Mouse (Mus musculus): ENCODE measurements around the gene Actn1. TPM values are rescaled to one million over a fixed set of nuclear protein-coding genes. Genes with fewer than 3 reads are reported as not detected.

Gene Actn1
- polyA plus RNA-seq, 2 experiments = 35.8 to 95.9 TPM

DNA sequence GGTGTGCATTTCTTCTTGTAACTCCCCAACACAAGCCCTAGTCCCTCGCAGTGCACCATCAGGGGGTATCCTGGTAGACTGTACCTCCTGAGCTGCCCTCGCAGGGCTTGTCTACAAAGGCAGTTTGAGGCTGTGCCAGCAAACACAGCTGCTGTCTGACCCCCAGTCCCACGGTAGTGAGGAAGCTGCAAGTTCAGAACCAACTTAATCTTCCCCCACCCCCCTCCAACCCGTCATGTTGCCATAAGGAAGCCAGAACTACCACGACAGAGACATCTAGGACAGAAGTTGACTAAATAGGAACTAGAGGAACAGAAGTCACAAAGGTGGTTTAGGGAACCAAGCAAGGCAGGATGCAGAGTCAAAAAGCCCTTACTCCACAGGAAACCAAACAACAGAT is 28.9 kb downstream of the Actn1 start:
- H3K4me2 ChIP-seq (replicated peaks; ENCODE audit: low read depth, low read length, severe bottlenecking) = peak overlapping the region; percentile 48
- peaks cover 12% of the 10 kb centered on the region; the same call in 1 of the 2 replicates for H3K9me3 ChIP-seq (ENCODE audit: control insufficient read depth, low read length)
- no peaks in the 10 kb centered on the region for H3K27me3 ChIP-seq (ENCODE audit: control insufficient read depth, insufficient read depth, low read length)
- DNase-seq (ENCODE audit: low spot score) (no peak), ATAC-seq (ENCODE audit: low FRiP score, low read depth) (no peak)
- WGBS = 10% methylated on average over 5 of the region's 5 CpGs
- peak overlapping the region; percentile 80 for H3K27ac ChIP-seq (replicated peaks; ENCODE audit: low read depth, low read length)
- no peaks in the 10 kb centered on the region; the same call in 1 of the 2 replicates for H3K36me3 ChIP-seq (ENCODE audit: control insufficient read depth, insufficient read depth, low read length)
- TF ChIP-seq POLR2A (IDR thresholded peaks at IDR 0.05; ENCODE audit: borderline replicate concordance, extremely low read depth, insufficient read depth, insufficient read length) = no peak
- H3K4me3 ChIP-seq (replicated peaks; ENCODE audit: low read length) = no peak overlapping the region
- 0 out of 2 replicates have a peak overlapping the region, but pooled peaks have one; percentile 7 for H3K9ac ChIP-seq (ENCODE audit: low read depth, low read length, severe bottlenecking)
- H3K4me1 ChIP-seq (ENCODE audit: control insufficient read depth, insufficient read depth, low read length) = peaks cover 53% of the 10 kb centered on the region

DNA sequence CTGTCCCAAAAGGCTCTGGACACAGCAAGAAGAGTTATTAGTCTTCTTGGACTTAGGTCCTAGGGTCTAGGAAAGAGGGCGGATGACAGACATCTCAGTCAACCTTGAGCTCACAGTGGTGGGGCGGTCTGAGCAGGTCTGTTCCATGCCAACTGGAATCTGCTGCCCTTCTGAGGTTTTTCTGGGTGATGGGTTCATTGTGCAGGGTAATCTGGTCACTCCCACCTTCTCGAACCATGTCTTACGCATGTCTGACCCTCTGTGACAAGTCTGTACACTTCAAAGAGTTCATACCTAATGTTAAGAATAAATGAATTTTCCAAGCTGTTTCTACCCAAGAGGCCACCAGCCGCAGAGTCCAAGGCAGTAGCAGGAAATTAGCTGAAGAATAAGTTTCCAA is 29.3 kb downstream of the Actn1 start:
- H3K4me2 ChIP-seq (replicated peaks; ENCODE audit: low read depth, low read length, severe bottlenecking) = peak overlapping the region; percentile 48
- no peaks in the 10 kb centered on the region for H3K27me3 ChIP-seq (ENCODE audit: control insufficient read depth, insufficient read depth, low read length)
- WGBS = 26% methylated on average over 5 of the region's 5 CpGs
- peak overlapping the region; percentile 80 for H3K27ac ChIP-seq (replicated peaks; ENCODE audit: low read depth, low read length)
- H3K4me1 ChIP-seq (ENCODE audit: control insufficient read depth, insufficient read depth, low read length) = peaks cover 58% of the 10 kb centered on the region
- 0 out of 2 replicates have a peak overlapping the region, but pooled peaks have one; percentile 18 for H3K4me3 ChIP-seq (replicated peaks; ENCODE audit: low read length)
- ATAC-seq (ENCODE audit: low FRiP score, low read depth) = no peak
- TF ChIP-seq POLR2A (IDR thresholded peaks at IDR 0.05; ENCODE audit: borderline replicate concordance, extremely low read depth, insufficient read depth, insufficient read length) = no peak
- no peaks in the 10 kb centered on the region for H3K36me3 ChIP-seq (ENCODE audit: control insufficient read depth, insufficient read depth, low read length)
- H3K9ac ChIP-seq (ENCODE audit: low read depth, low read length, severe bottlenecking) = no peak overlapping the region
- peaks cover 12% of the 10 kb centered on the region; the same call in 1 of the 2 replicates for H3K9me3 ChIP-seq (ENCODE audit: control insufficient read depth, low read length)
- no peak for DNase-seq (ENCODE audit: low spot score)

DNA sequence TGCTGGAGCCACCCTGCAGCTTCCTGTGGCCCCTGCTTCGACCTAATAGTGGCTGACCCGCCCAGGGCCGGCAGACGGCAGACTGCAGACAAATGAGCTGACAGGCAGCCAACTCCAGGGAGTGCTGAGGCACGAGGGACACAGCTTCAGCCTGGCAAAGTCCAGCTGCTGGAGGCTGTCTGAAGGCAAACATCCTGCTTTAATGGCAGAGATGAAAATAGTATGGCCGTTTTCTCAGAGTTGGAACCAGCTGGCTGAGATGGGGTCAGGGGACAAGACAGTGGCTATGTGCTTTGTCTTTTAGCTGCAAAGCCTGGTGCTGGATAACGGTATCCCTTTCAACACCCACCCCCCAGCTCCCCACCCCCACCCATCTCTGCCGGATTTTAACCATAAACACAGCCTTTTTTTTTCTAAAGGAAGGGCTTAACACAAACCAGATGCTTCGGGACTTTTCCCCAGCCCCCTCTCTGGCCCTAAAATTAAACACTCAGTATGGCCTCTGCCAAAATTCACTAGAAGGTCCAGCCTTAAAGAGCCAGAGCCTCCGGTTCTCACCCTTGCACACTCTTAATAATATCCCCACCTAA is 30.0 kb downstream of the Actn1 start:
- H3K9ac ChIP-seq (ENCODE audit: low read depth, low read length, severe bottlenecking) = 0 out of 2 replicates have a peak overlapping the region, but pooled peaks have one; percentile 3
- no peaks in the 10 kb centered on the region for H3K36me3 ChIP-seq (ENCODE audit: control insufficient read depth, insufficient read depth, low read length)
- TF ChIP-seq POLR2A (IDR thresholded peaks at IDR 0.05; ENCODE audit: borderline replicate concordance, extremely low read depth, insufficient read depth, insufficient read length) = no peak
- H3K4me3 ChIP-seq (replicated peaks; ENCODE audit: low read length) = peak overlapping the region; percentile 18; the same call in 1 of the 2 replicates
- DNase-seq (ENCODE audit: low spot score) = peak; percentile 94
- ATAC-seq (ENCODE audit: low FRiP score, low read depth) = peak; percentile 85
- peak overlapping the region; percentile 48 for H3K4me2 ChIP-seq (replicated peaks; ENCODE audit: low read depth, low read length, severe bottlenecking)
- H3K27ac ChIP-seq (replicated peaks; ENCODE audit: low read depth, low read length) = peak overlapping the region; percentile 80
- peaks cover 59% of the 10 kb centered on the region for H3K4me1 ChIP-seq (ENCODE audit: control insufficient read depth, insufficient read depth, low read length)
- WGBS = 5% methylated on average over 10 of the region's 10 CpGs
- peaks cover 12% of the 10 kb centered on the region; the same call in 1 of the 2 replicates for H3K9me3 ChIP-seq (ENCODE audit: control insufficient read depth, low read length)
- no peaks in the 10 kb centered on the region for H3K27me3 ChIP-seq (ENCODE audit: control insufficient read depth, insufficient read depth, low read length)

DNA sequence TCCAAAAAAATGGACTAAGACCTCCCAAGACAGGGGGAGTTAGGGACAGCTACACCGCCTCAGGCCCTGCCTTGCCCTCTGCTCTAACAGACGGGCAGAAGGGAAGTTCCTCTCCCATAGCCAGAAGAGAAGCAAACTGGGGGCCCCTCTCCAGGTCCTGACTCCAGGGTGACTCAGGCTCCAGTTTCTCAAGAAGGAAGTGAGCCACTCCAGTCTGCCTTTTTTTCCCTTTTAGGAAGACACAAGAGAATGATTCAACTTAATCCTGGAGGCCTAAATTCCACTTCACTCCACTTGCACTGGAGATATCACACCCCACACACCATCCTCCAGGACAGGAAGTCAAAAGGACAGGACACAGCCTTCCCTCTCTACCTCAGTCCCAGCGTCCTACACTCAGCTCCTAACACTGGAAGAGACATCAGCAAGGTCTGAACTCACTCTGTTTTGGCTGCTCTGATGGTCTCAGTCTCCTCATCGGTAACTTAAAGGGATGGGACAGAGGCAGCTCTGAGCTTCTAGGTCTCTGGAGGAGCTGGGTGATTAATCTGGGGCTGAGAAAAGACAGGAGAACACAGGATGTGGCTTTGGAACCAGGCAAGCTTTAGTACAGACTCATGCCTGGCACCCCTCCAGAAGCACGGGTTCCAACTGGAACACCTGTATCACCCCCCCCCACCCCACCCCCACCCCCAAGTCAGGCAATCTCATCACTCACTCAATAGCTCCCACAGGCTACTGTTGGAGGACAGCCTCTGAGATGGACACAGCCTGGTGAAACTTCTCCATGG is 31.0 kb downstream of the Actn1 start:
- peak overlapping the region; percentile 80 for H3K27ac ChIP-seq (replicated peaks; ENCODE audit: low read depth, low read length)
- DNase-seq (ENCODE audit: low spot score) (peak; percentile 59), ATAC-seq (ENCODE audit: low FRiP score, low read depth) (no peak)
- no peaks in the 10 kb centered on the region for H3K27me3 ChIP-seq (ENCODE audit: control insufficient read depth, insufficient read depth, low read length)
- no peaks in the 10 kb centered on the region for H3K36me3 ChIP-seq (ENCODE audit: control insufficient read depth, insufficient read depth, low read length)
- peaks cover 6% of the 10 kb centered on the region; the same call in 1 of the 2 replicates for H3K9me3 ChIP-seq (ENCODE audit: control insufficient read depth, low read length)
- H3K4me2 ChIP-seq (replicated peaks; ENCODE audit: low read depth, low read length, severe bottlenecking) = peak overlapping the region; percentile 48
- TF ChIP-seq POLR2A (IDR thresholded peaks at IDR 0.05; ENCODE audit: borderline replicate concordance, extremely low read depth, insufficient read depth, insufficient read length) = no peak
- H3K9ac ChIP-seq (ENCODE audit: low read depth, low read length, severe bottlenecking) = no peak overlapping the region
- H3K4me1 ChIP-seq (ENCODE audit: control insufficient read depth, insufficient read depth, low read length) = peaks cover 66% of the 10 kb centered on the region
- WGBS = 25% methylated on average over 5 of the region's 5 CpGs
- no peak overlapping the region for H3K4me3 ChIP-seq (replicated peaks; ENCODE audit: low read length)

DNA sequence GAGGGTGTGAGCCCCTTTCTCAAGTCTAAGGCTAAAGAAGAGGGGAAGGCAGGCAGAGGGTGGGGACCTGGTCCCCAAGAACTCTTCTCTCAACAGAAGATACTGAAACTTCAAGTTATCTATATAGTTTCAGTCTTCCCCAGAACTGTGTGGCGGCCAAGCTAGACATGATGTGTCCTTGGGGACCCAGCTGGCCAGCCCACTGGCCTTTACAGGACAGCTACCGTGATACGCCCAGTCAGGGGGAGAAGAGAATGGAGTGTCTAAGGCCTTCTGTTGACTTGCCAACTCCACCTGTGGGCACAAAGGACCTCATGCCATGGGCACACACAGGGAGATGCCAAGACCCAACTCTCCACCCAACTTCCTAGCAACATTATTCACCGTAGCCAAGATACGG is 31.8 kb downstream of the Actn1 start:
- Histone ChIP-seq H3K27ac (replicated peaks; ENCODE audit: low read depth, low read length) (0 out of 2 replicates have a peak overlapping the region, but pooled peaks have one; percentile 40), H3K4me2 (replicated peaks; ENCODE audit: low read depth, low read length, severe bottlenecking) (no peak overlapping the region), H3K9ac (ENCODE audit: low read depth, low read length, severe bottlenecking) (no peak overlapping the region), H3K27me3 (ENCODE audit: control insufficient read depth, insufficient read depth, low read length) (no peaks in the 10 kb centered on the region), H3K4me1 (ENCODE audit: control insufficient read depth, insufficient read depth, low read length) (peaks cover 74% of the 10 kb centered on the region), H3K4me3 (replicated peaks; ENCODE audit: low read length) (no peak overlapping the region), H3K9me3 (ENCODE audit: control insufficient read depth, low read length) (no peaks in the 10 kb centered on the region), H3K36me3 (ENCODE audit: control insufficient read depth, insufficient read depth, low read length) (no peaks in the 10 kb centered on the region)
- WGBS = 80% methylated on average over 5 of the region's 5 CpGs
- ATAC-seq (ENCODE audit: low FRiP score, low read depth) = no peak
- DNase-seq (ENCODE audit: low spot score) = no peak
- TF ChIP-seq POLR2A (IDR thresholded peaks at IDR 0.05; ENCODE audit: borderline replicate concordance, extremely low read depth, insufficient read depth, insufficient read length) = no peak

All from limb, embryonic 14.5 days (tissue).